Comparison of ENCODE assay signal across 22 mouse cellular contexts in genomic region chr16:55809345-55809744, GRCm38 (mm10). TPM values are rescaled to one million over a fixed set of nuclear protein-coding genes. Genes with fewer than 3 reads are reported as not detected.
A peak's percentile ranks its signal among the peaks of the same experiment; 100 is the strongest.
DNase-seq lines count a peak whose midpoint lies in the region; ATAC-seq and TF ChIP-seq lines count a peak whose summit lies in the region.
"Had no signal": no experiment of that assay in that cellular context is flagged by ENCODE, and none has a peak within 500 bp of the region (broad histone marks: within the 10 kb centered on the region; RNA-seq: fewer than 3 reads in every experiment).

No protein-coding gene starts in this region.

- WGBS in midbrain, embryonic 11.5 days: 90% methylated on average over 6 of the region's 6 CpGs
- WGBS in midbrain, embryonic 10.5 days: 98% methylated on average over 6 of the region's 6 CpGs
- 94% methylated on average over 6 of the region's 6 CpGs for WGBS in hindbrain, embryonic 13.5 days
- 95% methylated on average over 6 of the region's 6 CpGs for WGBS in hindbrain, embryonic 12.5 days
- WGBS in midbrain, embryonic 14.5 days: 97% methylated on average over 6 of the region's 6 CpGs

- no peaks in the 10 kb centered on the region for H3K79me2 ChIP-seq in myocyte (ENCODE audit: control insufficient read depth, insufficient read depth)

- H3K27me3 ChIP-seq in midbrain, embryonic 11.5 days (ENCODE audit: control insufficient read depth, insufficient read depth, low read length): no peaks in the 10 kb centered on the region
- H3K27me3 ChIP-seq in midbrain, embryonic 10.5 days (ENCODE audit: low read depth, poor library complexity, severe bottlenecking): no peaks in the 10 kb centered on the region
- H3K27me3 ChIP-seq in myocyte (ENCODE audit: control insufficient read depth, insufficient read depth, insufficient read length): no peaks in the 10 kb centered on the region
- no peaks in the 10 kb centered on the region for H3K27me3 ChIP-seq in hindbrain, embryonic 13.5 days
- H3K27me3 ChIP-seq in hindbrain, embryonic 12.5 days: no peaks in the 10 kb centered on the region
- H3K27me3 ChIP-seq in midbrain, embryonic 14.5 days (ENCODE audit: control insufficient read depth, insufficient read depth, low read length): no peaks in the 10 kb centered on the region
- H3K27me3 ChIP-seq: embryonic facial prominence, embryonic 13.5 days had no signal

- H3K4me3 ChIP-seq in midbrain, embryonic 11.5 days (ENCODE audit: low read depth, low read length): no peak overlapping the region
- H3K4me3 ChIP-seq in midbrain, embryonic 10.5 days: no peak overlapping the region
- H3K4me3 ChIP-seq in myocyte: no peak overlapping the region
- H3K4me3 ChIP-seq in hindbrain, embryonic 13.5 days: no peak overlapping the region
- H3K4me3 ChIP-seq in hindbrain, embryonic 12.5 days: no peak overlapping the region
- H3K4me3 ChIP-seq in midbrain, embryonic 14.5 days (replicated peaks; ENCODE audit: low read depth, low read length): no peak overlapping the region
- H3K4me3 ChIP-seq: embryonic facial prominence, embryonic 13.5 days; erythroblast, embryonic 14.5 days; forebrain, embryonic 10.5 days; heart, embryonic 10.5 days had no signal

- H3K9me3 ChIP-seq in midbrain, embryonic 11.5 days (ENCODE audit: control insufficient read depth, low read length): no peaks in the 10 kb centered on the region
- no peaks in the 10 kb centered on the region for H3K9me3 ChIP-seq in midbrain, embryonic 10.5 days (replicated peaks)
- no peaks in the 10 kb centered on the region for H3K9me3 ChIP-seq in hindbrain, embryonic 13.5 days
- H3K9me3 ChIP-seq in hindbrain, embryonic 12.5 days (replicated peaks): no peaks in the 10 kb centered on the region
- H3K9me3 ChIP-seq in midbrain, embryonic 14.5 days (ENCODE audit: control insufficient read depth, low read length): no peaks in the 10 kb centered on the region
- H3K9me3 ChIP-seq: embryonic facial prominence, embryonic 13.5 days; forebrain, embryonic 10.5 days; G1E; heart, embryonic 10.5 days had no signal

- no peak for TF ChIP-seq POLR2A in myocyte (IDR thresholded peaks at IDR 0.05; ENCODE audit: insufficient read length, low read depth)

- H3ac ChIP-seq in myocyte (ENCODE audit: control insufficient read depth, insufficient read length): no peak overlapping the region

- peak; percentile 64 for DNase-seq in midbrain, embryonic 11.5 days (ENCODE audit: low spot score, missing footprints)
- no peak for DNase-seq in midbrain, embryonic 10.5 days (ENCODE audit: low spot score)
- no peak for DNase-seq in midbrain, embryonic 14.5 days
- DNase-seq: adrenal gland, postnatal 14 days; cerebellum, adult 18-20 months; cerebellum, adult 9-11 months; cerebellum, postnatal 36 days; gastrocnemius, postnatal 10 days; heart, postnatal 10 days; heart, postnatal 4 days; kidney, adult 11 months had no signal

- no peaks in the 10 kb centered on the region for H3K4me1 ChIP-seq in midbrain, embryonic 11.5 days (ENCODE audit: control insufficient read depth, insufficient read depth, low read length)
- H3K4me1 ChIP-seq in midbrain, embryonic 10.5 days: peaks cover 4% of the 10 kb centered on the region; the same call in 1 of the 2 replicates
- no peaks in the 10 kb centered on the region for H3K4me1 ChIP-seq in hindbrain, embryonic 13.5 days (replicated peaks)
- no peaks in the 10 kb centered on the region for H3K4me1 ChIP-seq in hindbrain, embryonic 12.5 days
- H3K4me1 ChIP-seq in midbrain, embryonic 14.5 days (ENCODE audit: control insufficient read depth, insufficient read depth, low read length): no peaks in the 10 kb centered on the region
- H3K4me1 ChIP-seq: forebrain, embryonic 10.5 days had no signal

- H3K4me2 ChIP-seq in midbrain, embryonic 11.5 days: no peak overlapping the region
- no peak overlapping the region for H3K4me2 ChIP-seq in myocyte (ENCODE audit: low read depth)
- no peak overlapping the region for H3K4me2 ChIP-seq in hindbrain, embryonic 13.5 days
- H3K4me2 ChIP-seq in hindbrain, embryonic 12.5 days (replicated peaks): no peak overlapping the region
- no peak overlapping the region for H3K4me2 ChIP-seq in midbrain, embryonic 14.5 days (ENCODE audit: low read length)
- H3K4me2 ChIP-seq: embryonic facial prominence, embryonic 13.5 days; hindbrain, embryonic 14.5 days had no signal

- no peak overlapping the region for H3K27ac ChIP-seq in midbrain, embryonic 11.5 days (ENCODE audit: low read depth, low read length)
- no peak overlapping the region for H3K27ac ChIP-seq in midbrain, embryonic 10.5 days (replicated peaks)
- H3K27ac ChIP-seq in hindbrain, embryonic 13.5 days: no peak overlapping the region
- no peak overlapping the region for H3K27ac ChIP-seq in hindbrain, embryonic 12.5 days
- H3K27ac ChIP-seq in midbrain, embryonic 14.5 days (replicated peaks; ENCODE audit: low read depth, low read length): no peak overlapping the region
- H3K27ac ChIP-seq: embryonic facial prominence, embryonic 13.5 days; forebrain, embryonic 10.5 days; heart, embryonic 10.5 days; hindbrain, embryonic 14.5 days had no signal

- no peaks in the 10 kb centered on the region for H3K36me3 ChIP-seq in midbrain, embryonic 11.5 days (ENCODE audit: control insufficient read depth, insufficient read depth, low read length)
- H3K36me3 ChIP-seq in midbrain, embryonic 10.5 days: peaks cover 21% of the 10 kb centered on the region
- H3K36me3 ChIP-seq in myocyte (ENCODE audit: control insufficient read depth, insufficient read depth): peaks cover 50% of the 10 kb centered on the region
- peaks cover 21% of the 10 kb centered on the region for H3K36me3 ChIP-seq in hindbrain, embryonic 13.5 days
- H3K36me3 ChIP-seq in hindbrain, embryonic 12.5 days: peaks cover 15% of the 10 kb centered on the region
- H3K36me3 ChIP-seq in midbrain, embryonic 14.5 days (ENCODE audit: control insufficient read depth, insufficient read depth, low read length): peaks cover 11% of the 10 kb centered on the region

- ATAC-seq in midbrain, embryonic 11.5 days (ENCODE audit: low FRiP score): no peak
- ATAC-seq in granulocyte monocyte progenitor cell, adult 5-6 weeks (replicated peaks; ENCODE audit: poor library complexity, severe bottlenecking): 0 out of 2 replicates have a peak, but pooled peaks have one; percentile 6
- no peak for ATAC-seq in hindbrain, embryonic 13.5 days (ENCODE audit: low FRiP score)
- ATAC-seq in hindbrain, embryonic 12.5 days (ENCODE audit: low FRiP score): no peak
- ATAC-seq in midbrain, embryonic 14.5 days (ENCODE audit: low FRiP score, low TSS enrichment): no peak
- ATAC-seq: forebrain, embryonic 14.5 days had no signal

- H3K9ac ChIP-seq in midbrain, embryonic 11.5 days (ENCODE audit: low read length): no peak overlapping the region
- H3K9ac ChIP-seq in hindbrain, embryonic 13.5 days: no peak overlapping the region
- H3K9ac ChIP-seq in hindbrain, embryonic 12.5 days: no peak overlapping the region
- H3K9ac ChIP-seq in midbrain, embryonic 14.5 days (replicated peaks; ENCODE audit: low read length): no peak overlapping the region
- H3K9ac ChIP-seq: embryonic facial prominence, embryonic 13.5 days; hindbrain, embryonic 14.5 days had no signal

TF ChIP-seq in myocyte, 11 proteins besides CTCF, POLR2A, EP300 and RAD21:
- TF ChIP-seq TCF12 (IDR thresholded peaks at IDR 0.05; ENCODE audit: insufficient read depth, poor library complexity, severe bottlenecking) (no peak), POLR2AphosphoS2 (IDR thresholded peaks at IDR 0.05; ENCODE audit: insufficient read length, low read depth) (peak; percentile 82)

RNA-seq across cellular contexts. Expression of gene Nfkbiz, which starts 29.4 kb away (rescaled TPM):
- 1.3 and 1.8 TPM in 2 replicates for polyA plus RNA-seq in midbrain, embryonic 11.5 days (2014; fragmentation: Nextera tagmentation; extraction: Ambion mirVana)
- polyA plus RNA-seq in midbrain, embryonic 10.5 days (2016; fragmentation: Nextera tagmentation; extraction: Ambion mirVana): 1.1 and 1.2 TPM in 2 replicates
- 3.4 and 5.0 TPM in 2 replicates for total RNA-seq in granulocyte monocyte progenitor cell, adult 5-6 weeks (2014; fragmentation: Nextera tagmentation)
- 16.2 and 16.4 TPM in 2 replicates for total RNA-seq in granulocyte monocyte progenitor cell, adult 5-6 weeks (2017)
- polyA plus RNA-seq in myocyte (2012; fragmentation: generic; extraction: Trizol): 2.6 TPM
- 1.6 and 3.1 TPM in 2 replicates for polyA plus RNA-seq in hindbrain, embryonic 13.5 days (2015; fragmentation: Nextera tagmentation; extraction: Ambion mirVana)
- polyA plus RNA-seq in hindbrain, embryonic 12.5 days (2016; fragmentation: Nextera tagmentation; extraction: Ambion mirVana): 1.4 and 1.8 TPM in 2 replicates
- 1.2 and 1.3 TPM in 2 replicates for polyA plus RNA-seq in midbrain, embryonic 14.5 days (2014; fragmentation: Nextera tagmentation; extraction: Ambion mirVana)
